Mouse (Mus musculus): Measurements from ENCODE around the gene Lgsn.

The Lgsn gene

DNA sequence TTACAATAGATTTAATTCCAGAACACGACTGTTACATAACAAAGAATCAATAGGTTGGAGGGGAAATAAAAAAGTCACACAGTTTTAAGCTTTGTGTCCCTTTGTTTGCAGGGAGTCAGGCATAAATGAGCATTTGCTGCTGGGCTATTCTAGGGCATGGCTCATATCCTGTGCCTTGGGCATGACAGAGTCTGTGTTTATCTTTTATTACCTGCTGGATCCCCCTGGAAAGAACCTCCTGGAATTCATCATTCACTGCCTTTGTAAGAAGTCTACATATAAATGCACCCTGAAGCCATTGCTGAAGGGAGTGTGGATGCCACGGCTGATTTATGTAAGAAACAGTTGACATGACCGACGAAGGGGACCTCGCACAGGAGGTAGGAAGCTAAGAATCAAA, at the start of gene Lgsn:
TSS of gene Lgsn (plus strand) at position 301 of the 400 bp plus-strand sequence.
- no peak for DNase-seq (ENCODE audit: low read depth, low spot score)

DNA sequence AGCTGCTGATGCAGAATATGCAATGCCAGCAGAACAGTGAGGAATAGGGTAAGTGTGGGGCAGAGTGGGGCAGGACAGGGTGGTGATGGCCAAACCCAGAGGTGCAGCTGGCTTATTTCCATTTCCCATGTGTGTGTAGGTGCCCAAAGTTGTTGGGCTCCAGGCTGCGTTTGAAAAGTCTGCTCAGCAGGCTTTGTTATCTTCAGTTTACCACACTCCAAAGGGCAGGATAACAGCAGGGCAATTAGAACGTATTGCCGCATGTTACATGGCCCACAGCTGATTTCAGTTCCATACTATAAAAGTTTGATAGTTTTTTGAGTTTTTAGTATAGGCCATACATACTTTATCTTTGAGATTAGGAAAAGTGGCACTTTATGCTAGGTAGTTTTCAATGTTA, 37.8 kb upstream of the Lgsn start:
- no peak for DNase-seq (ENCODE audit: low read depth, low spot score)

DNA sequence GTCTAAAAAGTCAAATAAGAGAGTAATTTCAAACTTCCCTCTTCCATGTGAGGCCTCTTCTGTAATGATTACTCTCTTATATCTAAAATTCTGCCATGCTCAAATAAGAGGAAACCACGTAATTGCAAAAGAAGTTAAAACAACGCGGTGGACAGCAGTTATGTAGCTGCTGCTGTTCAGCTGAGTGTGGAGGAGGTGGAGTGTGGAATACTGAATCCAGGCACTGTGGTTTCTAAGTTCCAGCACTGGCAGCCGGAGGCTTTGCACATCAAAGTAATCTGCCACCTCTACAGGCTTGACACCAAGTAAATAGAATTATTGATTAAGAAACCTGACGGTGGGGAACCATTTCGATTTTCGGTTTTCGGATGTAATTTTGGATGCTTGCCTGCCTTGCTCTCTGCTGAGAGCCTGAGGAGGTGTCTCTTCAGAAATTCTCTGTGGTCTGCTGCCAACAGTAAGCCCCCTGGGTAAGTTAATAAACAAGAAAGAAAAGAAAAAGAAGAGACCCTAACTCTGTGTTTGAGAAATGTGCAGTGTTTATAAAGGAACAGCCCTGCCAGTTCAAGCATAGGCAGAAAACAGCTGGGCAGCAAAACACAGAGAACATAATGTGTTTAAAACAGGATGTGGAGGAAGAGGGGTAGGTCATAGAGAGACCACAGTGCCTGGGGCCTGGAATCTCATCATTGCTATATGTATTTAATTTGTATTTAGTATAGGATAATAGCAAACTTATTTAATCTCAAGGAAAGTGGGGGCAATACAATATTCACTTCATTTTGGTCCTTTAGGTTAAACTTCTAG, 33.7 kb upstream of the Lgsn start:
- DNase-seq (ENCODE audit: low read depth, low spot score), result no peak

DNA sequence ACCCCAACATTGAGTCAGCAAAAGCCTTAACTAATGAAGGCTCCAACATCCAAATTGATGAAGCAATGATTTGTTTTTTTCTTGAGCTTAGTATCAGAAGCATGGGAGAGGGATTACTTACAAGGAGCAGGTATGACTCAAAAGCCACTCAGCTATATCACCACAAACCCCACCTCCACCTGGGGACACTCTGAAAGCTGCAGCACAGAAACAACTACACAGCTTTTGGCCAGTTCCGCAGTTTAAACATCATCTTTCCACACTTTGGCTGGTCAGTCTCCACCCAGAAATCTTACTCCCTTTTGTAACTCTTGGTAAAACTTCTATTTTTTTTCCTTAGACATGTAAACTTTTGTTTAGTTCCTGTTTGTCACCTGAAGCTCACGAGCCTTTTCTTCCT, 32.6 kb upstream of the Lgsn start:
- no peak for DNase-seq (ENCODE audit: low read depth, low spot score)

DNA sequence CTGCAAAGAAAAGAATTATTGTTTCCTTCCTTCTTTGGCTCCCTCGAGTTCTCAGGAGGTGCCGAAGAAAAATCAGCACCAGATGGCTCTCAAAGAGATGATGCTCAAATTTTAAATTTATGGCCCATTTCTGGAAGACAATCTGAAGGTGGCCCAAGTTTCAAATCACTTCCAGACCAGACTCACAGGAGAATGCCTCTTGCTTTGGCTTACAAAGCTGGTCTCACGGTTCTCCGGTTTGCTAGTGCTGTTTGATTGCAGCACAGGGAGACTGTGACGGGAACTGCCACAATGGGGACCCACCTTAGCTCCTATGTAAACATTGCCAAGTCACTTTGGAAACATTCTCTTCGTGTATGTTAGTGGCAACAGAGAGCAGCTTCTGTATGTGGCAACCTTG, 26.5 kb upstream of the Lgsn start:
- no peak for DNase-seq (ENCODE audit: low read depth, low spot score)

DNA sequence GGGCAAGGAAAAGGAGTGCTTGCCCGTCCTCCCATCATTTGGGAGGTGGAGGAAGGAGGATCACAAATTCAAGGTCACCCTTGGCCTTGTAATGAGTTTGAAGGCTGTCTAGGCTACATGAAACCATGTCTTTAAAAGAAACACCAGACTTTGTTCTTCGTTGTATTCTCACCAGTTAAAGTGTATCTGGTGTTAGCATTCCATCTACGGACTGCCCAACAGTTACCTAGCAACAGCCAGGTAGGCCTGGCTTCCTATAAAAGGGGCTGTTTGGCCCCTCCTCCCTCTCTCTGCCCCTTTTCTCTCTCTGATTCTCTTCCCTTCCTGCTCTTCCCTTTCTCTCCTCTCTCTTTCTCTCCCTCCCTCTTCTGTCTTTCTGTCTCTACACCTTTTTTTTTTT, 25.7 kb upstream of the Lgsn start:
- DNase-seq (ENCODE audit: low read depth, low spot score), result no peak

DNA sequence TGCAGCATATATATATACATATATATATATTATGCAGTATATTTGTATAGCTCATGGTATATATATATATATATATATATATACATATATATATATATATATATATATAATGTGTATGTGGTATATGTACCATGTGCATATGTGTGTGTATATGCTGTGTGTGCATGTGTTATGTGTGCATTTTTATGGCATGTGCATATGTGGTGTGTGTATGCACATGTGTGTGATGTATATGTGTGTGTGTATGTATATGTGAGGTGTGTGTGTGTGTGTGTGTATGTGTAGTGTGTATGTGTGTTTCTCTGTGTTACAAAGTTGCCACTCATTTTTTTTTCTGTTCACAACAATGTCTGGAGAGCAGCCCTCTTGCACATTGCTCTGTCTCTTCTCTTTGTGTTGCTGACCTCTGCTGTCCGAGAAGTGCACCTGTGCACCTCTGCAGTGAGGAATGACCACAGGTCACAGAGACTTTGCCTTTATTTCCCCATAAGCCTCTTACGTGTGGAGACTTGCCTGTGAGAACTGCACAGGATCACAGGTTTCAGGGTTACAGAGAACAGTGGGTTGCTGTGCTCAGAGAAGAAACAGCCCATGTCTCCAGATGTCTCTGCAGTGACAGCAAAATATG, 23.3 kb upstream of the Lgsn start:
- no peak for DNase-seq (ENCODE audit: low read depth, low spot score)

DNA sequence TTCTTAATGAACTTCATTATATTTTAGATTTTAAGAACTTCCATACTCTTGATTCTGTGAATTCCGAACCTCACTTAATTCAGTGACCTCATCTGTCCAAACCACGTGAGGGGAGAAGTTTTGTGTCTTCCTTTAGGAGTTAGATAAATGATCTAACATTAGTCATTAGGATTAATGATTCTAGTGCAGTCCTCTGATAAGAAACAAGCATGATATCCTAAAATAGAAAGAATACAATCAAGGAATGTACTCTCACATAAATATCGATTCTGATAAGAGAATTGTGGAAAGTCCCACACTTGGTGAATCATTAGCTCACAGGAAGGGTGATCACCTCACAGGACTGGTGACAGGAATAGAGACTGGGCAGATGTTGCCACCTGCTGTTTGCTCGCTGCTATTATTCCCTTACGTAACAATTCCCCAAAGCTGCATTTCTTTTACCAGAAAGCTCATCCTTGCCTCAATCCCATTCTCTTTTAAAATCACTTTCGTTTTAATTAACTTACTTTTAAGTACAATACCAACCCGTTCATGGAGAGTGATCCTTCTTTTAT, 22.3 kb upstream of the Lgsn start:
- no peak for DNase-seq (ENCODE audit: low read depth, low spot score)

DNA sequence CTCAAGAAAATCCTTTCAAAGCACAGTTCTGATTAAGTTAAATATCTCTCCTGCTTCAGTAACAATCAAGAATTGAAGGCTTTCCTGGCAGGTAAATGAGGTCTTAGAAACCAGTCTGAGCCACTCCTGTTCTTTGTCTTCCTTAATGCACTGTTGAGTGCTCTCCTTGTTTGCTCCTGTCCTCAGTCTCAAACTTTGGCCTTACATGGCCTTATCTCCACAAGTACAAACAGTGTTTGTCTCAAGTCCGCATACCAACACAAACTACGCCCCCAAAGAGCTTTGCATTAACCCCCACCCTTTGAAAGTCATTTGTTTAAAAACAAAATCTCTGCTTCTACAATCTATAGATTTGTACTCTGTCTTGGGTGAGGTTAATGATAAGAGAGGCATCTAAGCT, 20.0 kb upstream of the Lgsn start:
- DNase-seq (ENCODE audit: low read depth, low spot score), result no peak

DNA sequence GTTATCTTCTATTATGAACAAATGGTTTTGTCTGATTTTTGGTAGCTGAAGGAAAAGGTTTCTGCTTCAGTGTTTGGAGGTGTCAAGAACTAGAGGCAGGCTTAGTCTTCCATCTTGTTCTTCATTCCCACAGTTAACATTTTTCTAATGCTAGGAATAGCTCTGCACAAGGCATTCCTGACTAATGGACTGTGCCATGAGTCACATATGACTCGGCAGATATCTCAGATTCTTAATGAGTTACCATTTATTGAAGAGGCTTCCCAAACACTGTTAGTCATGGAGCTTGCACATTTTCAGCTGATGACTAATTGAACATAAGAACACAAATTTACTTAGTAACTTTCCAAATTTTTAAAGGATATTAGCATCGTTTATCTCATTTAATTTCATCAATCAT, 19.3 kb upstream of the Lgsn start:
- no peak for DNase-seq (ENCODE audit: low read depth, low spot score)

DNA sequence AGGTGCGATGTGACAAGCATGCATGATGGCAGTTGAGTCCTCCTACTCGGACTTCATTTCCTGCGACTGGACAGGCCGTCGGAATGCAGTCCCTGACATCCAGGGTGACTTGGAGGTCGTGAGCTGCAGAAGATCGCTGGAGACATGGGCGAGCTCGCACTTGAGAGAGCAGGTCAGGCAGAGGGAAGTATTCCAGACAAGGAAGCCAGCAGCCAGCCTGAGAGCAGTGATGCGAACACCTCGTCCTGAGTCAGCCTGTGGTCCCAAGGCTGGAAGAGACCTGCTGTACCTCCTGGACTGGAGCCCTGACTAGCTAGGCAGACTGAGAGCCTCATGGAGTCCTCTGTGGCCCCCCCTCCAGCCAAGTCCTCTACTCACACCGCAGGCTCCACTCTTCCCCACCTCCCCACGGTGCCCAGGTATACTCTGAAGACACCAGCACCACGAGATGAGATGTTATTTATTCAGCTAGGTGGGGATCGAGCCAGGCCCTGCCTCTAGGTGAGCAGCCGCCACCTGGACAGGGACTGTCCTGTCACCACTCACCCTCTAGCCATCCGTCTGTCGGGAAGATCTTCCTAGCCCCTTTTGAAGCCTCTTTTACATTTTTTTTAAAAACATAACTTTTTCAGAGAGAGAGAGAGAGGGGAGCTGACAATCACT, 11.5 kb upstream of the Lgsn start:
- DNase-seq (ENCODE audit: low read depth, low spot score), result no peak

DNA sequence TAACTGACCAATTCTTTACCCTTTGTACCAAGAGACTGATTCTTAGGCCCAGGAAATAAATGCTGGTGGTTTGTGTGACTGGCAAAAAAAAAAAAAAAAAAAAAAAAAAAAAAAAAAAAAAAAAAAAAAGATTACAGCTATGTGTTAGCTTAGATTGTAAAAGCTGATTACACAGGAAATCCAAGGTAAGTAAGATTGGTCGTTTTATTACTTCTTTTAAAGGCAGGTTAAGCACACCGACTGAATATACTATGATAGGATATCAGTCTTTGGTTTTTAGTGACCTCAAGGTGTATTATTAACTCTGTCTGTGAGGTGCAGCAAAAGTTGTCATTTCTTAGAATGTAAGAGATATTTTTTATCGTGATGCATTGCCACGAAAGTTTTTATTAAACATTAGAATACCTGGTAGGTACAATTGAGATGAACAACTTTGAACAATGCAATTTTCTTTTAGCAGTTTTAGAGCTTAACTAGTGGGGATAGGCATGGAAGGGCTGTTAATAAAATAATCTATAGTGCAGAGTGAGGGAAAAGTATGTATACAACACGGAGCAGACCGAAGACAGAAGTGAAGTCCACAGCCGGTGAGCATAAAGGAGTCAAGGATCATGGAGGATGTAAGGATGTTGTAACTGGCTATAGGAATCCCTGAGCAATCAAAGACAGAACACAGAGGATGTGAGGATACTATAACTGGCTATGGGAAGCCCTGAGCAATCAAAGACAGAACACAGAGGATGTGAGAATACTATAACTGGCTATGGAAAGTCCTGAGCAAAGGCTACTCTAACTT, 10.7 kb upstream of the Lgsn start:
- no peak for DNase-seq (ENCODE audit: low read depth, low spot score)

DNA sequence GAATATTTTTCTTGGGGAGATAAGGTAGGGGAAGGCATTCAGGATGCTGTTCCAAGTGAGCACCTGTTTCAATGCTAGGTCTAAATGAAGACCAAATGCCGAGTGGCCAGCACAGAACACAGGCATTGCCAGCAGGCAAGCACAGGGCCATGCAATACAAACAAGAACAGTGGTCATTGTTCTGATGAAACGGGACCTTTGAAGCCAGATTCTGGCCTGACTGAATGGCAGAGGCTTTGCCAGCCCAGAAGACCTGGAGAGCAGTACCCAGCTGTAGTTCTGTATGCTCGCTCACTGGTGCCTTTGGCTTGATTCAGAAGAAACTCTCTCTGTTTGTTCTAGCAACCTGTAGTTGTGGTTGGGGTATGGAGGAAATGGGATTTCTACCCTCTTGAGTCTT, 800 bp upstream of the Lgsn start:
- DNase-seq (ENCODE audit: low read depth, low spot score), result no peak

DNA sequence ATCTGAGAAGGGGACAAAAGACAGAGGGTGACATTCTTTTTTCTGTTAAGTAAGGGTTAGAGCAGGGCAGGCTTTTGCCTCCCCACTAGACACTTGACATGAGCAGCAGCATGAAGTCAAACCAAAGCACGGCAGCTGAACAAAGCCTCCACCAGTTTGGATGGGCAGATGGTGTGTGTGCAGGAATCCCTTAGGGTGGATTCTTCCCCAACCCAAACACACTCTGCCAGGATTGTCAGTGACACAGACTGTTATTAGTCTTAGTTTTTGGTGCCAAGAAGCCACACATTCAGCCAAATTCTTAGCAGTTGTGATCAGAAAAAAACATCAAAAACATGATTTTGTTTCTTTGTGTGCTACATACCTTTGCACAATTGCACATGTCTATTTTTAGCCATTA, 2.1 kb downstream of the Lgsn start:
- DNase-seq (ENCODE audit: low read depth, low spot score), result no peak

DNA sequence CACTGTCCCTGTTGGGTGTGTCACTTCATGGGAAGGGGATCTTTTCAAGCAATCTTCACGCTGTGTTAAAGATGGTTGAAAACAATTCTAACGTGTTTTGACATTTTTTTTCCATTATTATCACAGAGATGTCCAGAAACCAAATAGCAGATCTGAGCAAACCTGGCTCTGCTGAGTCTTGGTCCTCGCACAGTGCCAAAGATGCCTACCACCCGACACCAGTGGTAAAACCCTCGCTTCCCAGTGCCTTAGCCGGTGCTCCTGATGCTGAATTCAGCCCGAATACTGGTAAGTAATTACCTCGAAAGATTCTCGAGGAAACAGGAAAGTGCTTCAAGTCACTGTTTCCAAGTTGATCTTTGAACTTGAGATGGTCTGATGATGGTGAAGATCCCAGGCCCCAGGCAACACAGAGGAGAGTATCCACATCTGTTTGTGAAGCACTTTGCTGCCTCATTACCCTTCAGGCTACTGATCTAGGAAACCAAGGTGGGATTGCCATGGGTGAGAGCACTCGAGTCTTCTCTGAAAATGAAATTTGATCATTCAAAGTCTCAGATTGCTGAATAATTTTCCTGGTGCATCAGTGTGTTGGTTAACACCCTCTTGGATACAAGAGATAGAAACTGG, 14.2 kb downstream of the Lgsn start:
- no peak for DNase-seq (ENCODE audit: low read depth, low spot score)

DNA sequence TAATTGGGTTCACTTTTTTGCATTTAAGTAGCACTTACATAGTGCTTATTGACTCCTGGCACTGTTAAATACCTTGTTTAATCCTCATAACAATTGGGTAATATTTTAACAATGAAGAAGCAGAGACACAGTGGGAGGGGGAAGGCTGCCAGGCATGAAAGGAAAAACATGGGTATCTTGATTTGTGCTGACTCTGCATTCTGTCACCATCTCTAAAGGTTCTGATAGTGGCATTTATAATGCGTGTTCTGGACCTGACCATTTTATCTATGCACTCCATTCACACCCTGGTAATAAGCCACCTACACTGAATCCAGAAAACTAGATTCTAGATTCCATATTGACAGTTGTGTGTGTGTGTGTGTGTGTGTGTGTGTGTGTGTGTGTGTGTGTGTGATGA, 19.4 kb downstream of the Lgsn start:
- no peak for DNase-seq (ENCODE audit: low read depth, low spot score)

DNA sequence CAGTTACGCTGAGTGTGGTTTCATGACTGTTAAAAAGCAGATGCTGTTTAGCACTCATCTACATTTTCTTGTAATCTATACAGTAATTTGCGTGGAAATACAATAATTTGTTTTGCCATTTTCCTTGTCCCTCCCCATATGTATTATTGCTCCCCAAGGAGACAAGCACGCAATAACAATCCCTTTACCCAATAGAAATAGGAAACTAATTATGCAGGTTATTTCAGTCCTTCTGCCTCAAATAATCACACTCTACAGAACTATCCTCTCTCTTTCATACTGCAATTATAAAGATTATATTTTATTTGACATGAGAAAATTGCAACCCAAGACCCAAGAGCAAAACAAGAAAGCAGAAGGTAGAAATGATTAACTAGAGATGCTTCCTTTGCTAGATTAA, 20.8 kb downstream of the Lgsn start:
- DNase-seq (ENCODE audit: low read depth, low spot score), result no peak

DNA sequence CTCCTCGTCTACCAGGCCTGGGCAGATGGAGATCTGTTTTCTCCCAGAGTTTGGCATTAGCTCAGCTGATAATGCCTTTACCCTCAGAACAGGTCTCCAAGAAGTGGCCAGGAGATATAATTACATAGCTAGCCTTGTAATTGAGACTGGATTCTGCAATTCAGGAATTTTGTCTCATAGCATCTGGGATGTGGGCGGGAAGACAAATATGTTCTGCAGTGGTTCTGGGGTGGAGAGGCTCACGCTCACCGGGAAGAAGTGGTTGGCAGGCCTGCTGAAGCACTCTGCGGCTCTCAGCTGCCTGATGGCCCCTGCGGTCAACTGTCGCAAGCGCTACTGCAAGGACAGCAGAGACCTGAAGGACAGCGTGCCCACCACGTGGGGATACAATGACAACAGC, 27.6 kb downstream of the Lgsn start:
- DNase-seq (ENCODE audit: low read depth, low spot score), result no peak

DNA sequence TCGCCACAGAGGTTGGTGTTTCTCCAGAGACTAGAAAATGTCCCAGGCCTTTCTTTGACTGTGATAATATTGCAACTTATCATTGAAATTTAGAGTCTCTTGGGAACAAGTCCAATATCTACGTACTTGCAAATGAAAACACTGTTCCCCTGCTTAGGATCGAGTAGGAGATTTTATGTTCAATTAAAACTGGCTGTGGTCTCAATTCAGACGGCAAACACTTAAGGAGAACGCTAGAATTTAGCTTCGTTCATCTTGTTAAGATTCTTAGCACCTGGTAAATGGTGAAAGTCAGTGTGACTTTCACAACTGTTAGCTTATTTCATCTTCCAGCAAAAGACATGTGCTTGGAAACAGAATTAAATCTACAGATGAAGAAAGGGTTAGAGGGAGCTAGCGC, 29.1 kb downstream of the Lgsn start:
- DNase-seq (ENCODE audit: low read depth, low spot score), result no peak

DNA sequence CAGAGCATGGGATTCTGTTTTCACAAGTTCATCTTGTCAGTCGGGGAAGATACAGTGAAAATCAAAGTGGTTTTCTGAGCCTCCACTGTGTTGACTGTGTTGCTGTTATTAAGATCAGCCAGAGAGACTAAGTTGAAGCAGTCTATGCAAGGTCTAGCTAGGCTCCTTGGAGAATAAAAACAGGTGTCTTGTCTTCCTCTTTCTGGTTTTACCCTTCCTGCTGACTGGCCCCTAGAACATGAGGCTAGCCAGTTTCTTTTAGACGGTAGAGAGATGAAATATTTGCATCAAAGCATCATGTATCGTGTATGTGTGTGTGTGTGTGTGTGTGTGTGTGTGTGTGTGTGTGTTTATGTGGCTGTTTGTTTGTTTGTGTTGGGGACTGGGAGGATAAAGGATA, 29.6 kb downstream of the Lgsn start:
- no peak for DNase-seq (ENCODE audit: low read depth, low spot score)

DNA sequence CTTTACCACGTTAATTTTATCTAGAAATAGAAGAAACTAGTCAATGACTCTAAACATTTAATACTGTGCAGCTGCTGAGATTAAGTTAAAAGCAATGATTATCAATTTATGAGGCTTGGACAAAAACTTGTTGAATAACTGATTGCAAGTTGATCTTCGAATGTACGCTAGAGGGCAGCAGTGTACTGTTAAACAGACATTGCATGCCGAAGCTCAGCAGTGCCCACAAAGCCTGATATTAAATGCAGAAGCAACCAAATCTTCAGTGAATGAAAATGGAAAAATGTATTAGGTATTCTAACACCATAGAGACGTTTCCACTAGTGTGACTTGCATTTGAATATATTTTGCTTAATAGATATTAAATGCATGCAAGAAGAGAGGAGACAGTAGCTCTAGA, 33.9 kb downstream of the Lgsn start:
- DNase-seq (ENCODE audit: low read depth, low spot score), result no peak

Data from c-Kit-negative CD71-positive TER-119-positive erythroid progenitor cells, embryonic 14.5 days (primary cell).